Mouse (Mus musculus) mature B cell (primary cell): ENCODE measurements around the gene Il1b.

Experiments used
- in situ Hi-C: fragments of 300-500 bp; cut with MboI; formaldehyde crosslinking; loops from 2 replicates; pipeline ENCODE4 v1.14.3; 2019

Il1b gene

GRCm38 (mm10) chr2:129371039-129371438, at the start of gene Il1b:
Gene Il1b (minus strand): TSS chr2:129371139.
- in situ Hi-C loops = no loop called here

GRCm38 (mm10) chr2:129419361-129419880, 48.5 kb upstream of the Il1b start:
- in situ Hi-C loops = no loop called here

- in situ Hi-C loops = no loop called here
Measured at GRCm38 (mm10) chr2:129414593-129414992, 43.7 kb upstream of the Il1b start.

GRCm38 (mm10) chr2:129413488-129413887, 42.5 kb upstream of the Il1b start:
- in situ Hi-C loops = no loop called here

- in situ Hi-C loops = no loop called here
Measured at GRCm38 (mm10) chr2:129411651-129412050, 40.7 kb upstream of the Il1b start.

- in situ Hi-C loops = no loop called here
Measured at GRCm38 (mm10) chr2:129410344-129410743, 39.4 kb upstream of the Il1b start.

GRCm38 (mm10) chr2:129408476-129408875, 37.5 kb upstream of the Il1b start:
- in situ Hi-C loops = no loop called here

GRCm38 (mm10) chr2:129407596-129407995, 36.7 kb upstream of the Il1b start:
- in situ Hi-C loops = no loop called here

- in situ Hi-C loops = no loop called here
Measured at GRCm38 (mm10) chr2:129406508-129406907, 35.6 kb upstream of the Il1b start.

GRCm38 (mm10) chr2:129403786-129404185, 32.8 kb upstream of the Il1b start:
- in situ Hi-C loops = no loop called here

GRCm38 (mm10) chr2:129402330-129402729, 31.4 kb upstream of the Il1b start:
- in situ Hi-C loops = no loop called here

GRCm38 (mm10) chr2:129401803-129402202, 30.9 kb upstream of the Il1b start:
- in situ Hi-C loops = no loop called here

- in situ Hi-C loops = no loop called here
Measured at GRCm38 (mm10) chr2:129398176-129398575, 27.2 kb upstream of the Il1b start.

GRCm38 (mm10) chr2:129393524-129393923, 22.6 kb upstream of the Il1b start:
- in situ Hi-C loops = no loop called here

- in situ Hi-C loops = no loop called here
Measured at GRCm38 (mm10) chr2:129390161-129390560, 19.2 kb upstream of the Il1b start.

GRCm38 (mm10) chr2:129389323-129389722, 18.4 kb upstream of the Il1b start:
- in situ Hi-C loops = no loop called here

GRCm38 (mm10) chr2:129385331-129385730, 14.4 kb upstream of the Il1b start:
- in situ Hi-C loops = no loop called here

GRCm38 (mm10) chr2:129384272-129384660, 13.3 kb upstream of the Il1b start:
- in situ Hi-C loops = no loop called here

- in situ Hi-C loops = no loop called here
Measured at GRCm38 (mm10) chr2:129383512-129384271, 12.8 kb upstream of the Il1b start.

- in situ Hi-C loops = no loop called here
Measured at GRCm38 (mm10) chr2:129380746-129381474, 10.0 kb upstream of the Il1b start.

GRCm38 (mm10) chr2:129380211-129380610, 9.3 kb upstream of the Il1b start:
- in situ Hi-C loops = no loop called here

- in situ Hi-C loops = no loop called here
Measured at GRCm38 (mm10) chr2:129373307-129373706, 2.4 kb upstream of the Il1b start.

GRCm38 (mm10) chr2:129369615-129370014, 1.3 kb downstream of the Il1b start:
- in situ Hi-C loops = no loop called here
